Mouse (Mus musculus) ES-Bruce4 (cell line): ENCODE data around the gene Ywhae.

Experiments
- CTCF ChIP-seq: IDR thresholded peaks from one replicate; pipeline ENCODE4 v1.8.1; 2011; ENCODE audit warnings: low read depth, low read length
- EP300 ChIP-seq: IDR thresholded peaks from 2 replicates; pipeline ENCODE4 v1.6.1; 2011; ENCODE audit warnings: low read depth, low read length; ENCODE audit not compliant: insufficient read depth
- POLR2A ChIP-seq: IDR thresholded peaks from one replicate; pipeline ENCODE4 v1.8.1; 2011; ENCODE audit warnings: low read length; ENCODE audit not compliant: insufficient read depth

DNA sequence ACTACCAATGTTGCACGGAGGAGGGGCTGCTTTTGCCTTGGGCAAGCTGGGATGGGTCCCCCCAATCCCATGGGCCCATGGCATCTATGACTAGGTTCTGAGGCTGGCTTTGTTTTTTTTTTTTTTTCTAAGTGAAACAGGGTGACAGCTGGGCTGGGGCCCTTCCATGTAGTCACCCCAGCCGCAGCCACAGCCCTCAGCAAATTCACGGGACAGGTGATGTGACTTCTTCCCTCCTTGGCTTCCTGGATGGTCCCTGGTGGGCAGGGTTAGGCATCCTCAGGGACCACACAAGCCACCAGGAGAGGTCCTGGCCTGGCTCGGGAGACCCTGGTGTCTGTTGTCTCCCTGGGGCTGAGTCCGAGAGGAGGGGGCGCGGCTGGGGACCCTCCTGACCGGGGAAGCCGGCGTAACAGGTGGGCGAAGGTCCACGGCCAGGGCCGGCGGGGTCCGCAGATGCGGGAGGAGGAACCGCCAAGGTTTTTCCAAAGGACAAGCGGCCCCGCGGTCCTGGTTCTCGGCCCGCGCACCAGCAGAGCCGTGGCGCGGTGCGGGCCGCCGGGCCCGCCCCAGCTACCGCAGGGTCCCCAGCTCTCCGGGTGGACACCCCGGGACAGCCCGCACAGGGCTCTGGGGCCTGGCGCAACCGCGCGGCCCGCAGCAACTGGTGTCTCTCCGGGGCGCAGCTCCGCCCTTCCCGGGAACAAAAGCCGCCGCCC lies 62.1 kb downstream of the Ywhae start:
- TF ChIP-seq CTCF (no peak), EP300 (no peak), POLR2A (no peak)
